Mouse (Mus musculus) embryo, embryonic 10.5 days (tissue): Measurements from ENCODE around the gene Styx.
A peak's percentile ranks its signal among the peaks of the same experiment; 100 is the strongest.
"Not testable (repeated sequence)": the region's sequence is repeated elsewhere in the genome, so short reads cannot be mapped to it uniquely, and the experiment has no call there.

Experiments used
- DNase-seq: peaks from one replicate; pipeline ENCODE4 v3.0.0-alpha.2; 2015; ENCODE audit warnings: low spot score

The Styx gene

DNA sequence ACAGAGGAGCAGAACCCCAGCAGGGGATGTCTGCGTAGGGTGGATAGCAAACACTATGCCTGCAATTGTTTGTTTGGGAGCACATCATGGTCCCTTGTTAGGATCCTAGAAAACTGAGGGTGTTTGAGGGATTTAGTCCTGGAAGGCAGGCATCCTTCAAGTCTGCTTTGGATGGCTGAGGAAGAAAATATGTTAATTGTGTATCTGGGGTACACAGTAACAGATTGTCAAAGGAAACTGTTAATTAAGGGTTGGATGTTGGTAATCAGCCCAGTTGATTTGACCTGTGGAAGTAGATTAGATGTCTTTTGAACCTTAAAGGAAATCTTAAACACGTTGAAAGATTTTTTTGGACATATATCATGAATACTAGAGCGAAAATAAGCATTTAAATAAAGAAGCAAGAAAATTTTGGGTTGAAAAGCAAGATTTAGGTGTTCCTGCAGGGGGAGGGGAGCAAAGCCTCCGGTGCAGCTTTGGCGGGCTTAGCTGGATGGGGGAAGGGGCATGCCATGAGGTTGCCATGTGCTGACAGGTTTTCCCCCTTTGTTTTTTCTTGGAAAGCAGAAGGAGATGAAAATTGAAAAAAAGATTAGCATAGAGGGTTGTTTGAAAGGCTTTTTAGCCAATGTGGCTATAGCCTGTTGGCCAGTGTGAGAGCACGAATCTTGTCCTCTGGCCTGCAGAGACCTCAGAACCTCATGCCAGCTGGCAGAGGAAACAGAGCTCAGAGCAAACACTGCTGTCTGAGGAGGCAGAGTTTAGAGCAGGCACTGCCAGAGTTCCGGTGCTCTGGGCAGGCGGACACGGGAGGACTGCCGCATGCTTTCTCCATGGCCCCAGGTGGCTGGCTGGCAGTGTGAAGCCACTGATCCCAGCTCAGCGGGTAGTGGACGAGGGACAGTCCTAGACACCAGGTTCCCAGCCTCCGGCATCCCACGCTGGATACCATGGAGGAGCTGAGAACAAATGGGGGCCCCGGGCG lies 13.6 kb downstream of the Styx start:
- DNase-seq, result no peak

- DNase-seq, result no peak
Observed at GRCm38 (mm10) chr14:45365196-45365587, 14.3 kb downstream of the Styx start.

DNA sequence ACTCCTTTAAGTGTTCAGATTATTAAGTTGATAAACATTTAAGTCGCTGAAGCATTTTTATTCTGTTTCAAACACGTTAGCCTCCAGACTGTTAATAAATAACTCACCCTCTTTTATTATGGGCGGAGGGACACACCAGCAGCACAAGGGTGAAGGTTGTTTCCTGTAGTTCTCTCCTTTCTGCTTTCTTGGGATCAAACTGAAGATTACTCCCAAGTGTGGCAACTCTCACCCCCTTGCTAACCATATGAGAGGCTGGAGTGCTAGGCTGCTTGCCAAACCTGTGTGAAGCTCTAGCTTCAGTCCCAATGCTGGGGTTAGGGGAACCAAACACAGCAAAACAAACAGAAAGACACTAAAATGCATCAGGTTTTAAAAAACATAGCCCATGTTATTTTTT lies 27.9 kb downstream of the Styx start:
- DNase-seq, result no peak

DNA sequence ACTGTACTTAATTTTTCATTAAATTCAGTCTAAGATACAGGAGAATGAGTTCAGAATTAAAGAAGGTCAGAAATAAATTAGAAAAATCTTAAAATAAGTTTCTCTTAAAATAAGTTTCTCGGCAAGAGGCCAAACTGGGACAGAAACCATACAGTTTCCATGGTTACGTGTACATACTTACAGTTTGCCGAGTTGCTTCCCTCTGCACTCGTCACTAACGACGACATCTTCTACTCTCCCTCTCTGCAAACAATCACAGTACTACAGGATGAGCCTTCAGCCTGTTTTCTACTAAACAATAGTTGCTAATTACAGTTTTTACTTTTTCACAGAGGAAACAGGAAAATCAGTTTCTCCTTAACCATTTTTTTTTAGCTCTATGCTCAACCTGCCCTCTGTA lies 29.9 kb downstream of the Styx start:
- DNase-seq, result no peak

GRCm38 (mm10) chr14:45382912-45383311 lies 32.0 kb downstream of the Styx start:
- DNase-seq, result no peak

- no peak for DNase-seq
Observed at GRCm38 (mm10) chr14:45385596-45385995, 34.7 kb downstream of the Styx start.

GRCm38 (mm10) chr14:45387480-45387879 lies 36.6 kb downstream of the Styx start:
- peak; percentile 26 for DNase-seq

- DNase-seq, result peak; percentile 87
Observed at GRCm38 (mm10) chr14:45388345-45389181, 37.7 kb downstream of the Styx start.

GRCm38 (mm10) chr14:45389194-45389593 lies 38.3 kb downstream of the Styx start:
- DNase-seq, result no peak

DNA sequence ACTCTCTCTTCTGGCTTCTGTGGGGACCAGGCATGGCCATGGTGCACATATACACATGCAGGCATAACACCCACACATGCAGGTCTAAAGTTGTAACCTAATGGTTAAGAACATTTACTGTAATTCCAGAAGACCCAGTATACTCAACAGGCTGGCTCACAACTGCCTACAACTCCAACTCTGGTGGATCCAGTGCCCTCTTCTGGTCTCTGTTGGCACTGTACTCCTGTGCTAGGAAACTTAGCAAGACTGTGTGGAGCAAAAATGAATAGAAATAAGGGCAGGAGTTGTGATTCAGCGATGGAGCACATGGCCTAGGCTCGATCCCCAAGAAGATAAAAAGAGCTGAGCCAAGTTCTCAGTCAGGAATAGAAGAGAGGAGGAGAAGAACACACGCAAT lies 48.9 kb downstream of the Styx start:
- no peak for DNase-seq

DNA sequence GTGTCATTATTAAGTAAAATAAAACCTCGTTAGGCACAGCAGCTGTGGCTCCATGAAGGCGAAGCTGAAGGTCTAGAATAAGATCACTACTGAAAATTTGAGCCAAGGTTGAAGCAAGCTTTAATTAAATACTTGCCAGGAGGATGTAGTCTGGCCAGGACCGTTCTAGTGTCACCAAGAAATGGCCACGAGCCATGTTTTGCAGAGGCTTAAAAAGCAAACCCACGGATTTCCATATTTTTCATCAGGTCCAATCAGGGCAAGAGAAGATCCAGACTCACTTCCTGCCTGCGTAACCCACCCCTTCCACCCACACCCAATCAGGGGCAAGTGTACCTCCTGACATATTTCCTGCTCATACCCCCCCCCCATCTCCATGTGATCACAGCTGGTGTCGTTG lies 52.8 kb downstream of the Styx start:
- DNase-seq, result no peak

GRCm38 (mm10) chr14:45404813-45405212 lies 53.9 kb downstream of the Styx start, which contains the start of gene Gnpnat1:
Gene Gnpnat1 (minus strand): TSS chr14:45404913.
- DNase-seq, result not testable (repeated sequence)

GRCm38 (mm10) chr14:45416265-45416664 lies 65.4 kb downstream of the Styx start:
- no peak for DNase-seq

GRCm38 (mm10) chr14:45418553-45418952 lies 67.7 kb downstream of the Styx start:
- DNase-seq, result no peak

DNA sequence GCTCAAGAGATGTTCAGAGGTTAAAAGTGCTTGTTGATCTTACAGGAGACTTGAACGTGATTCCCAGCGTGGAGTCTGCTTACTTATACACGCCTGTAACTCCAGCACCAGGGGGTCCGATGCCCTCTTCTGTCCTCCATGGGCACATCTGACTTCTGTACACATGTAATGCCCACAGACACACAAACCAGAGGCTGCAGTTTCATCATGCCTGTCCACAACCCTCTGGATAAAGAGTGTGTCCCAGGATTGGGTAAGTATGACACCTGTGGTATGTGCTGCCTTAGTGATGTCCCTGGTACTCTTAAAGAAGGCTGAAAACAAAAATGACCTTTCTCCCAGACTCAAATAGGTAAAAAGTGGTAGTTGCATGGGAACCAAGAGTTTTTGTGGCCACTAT lies 68.4 kb downstream of the Styx start:
- DNase-seq, result no peak

DNA sequence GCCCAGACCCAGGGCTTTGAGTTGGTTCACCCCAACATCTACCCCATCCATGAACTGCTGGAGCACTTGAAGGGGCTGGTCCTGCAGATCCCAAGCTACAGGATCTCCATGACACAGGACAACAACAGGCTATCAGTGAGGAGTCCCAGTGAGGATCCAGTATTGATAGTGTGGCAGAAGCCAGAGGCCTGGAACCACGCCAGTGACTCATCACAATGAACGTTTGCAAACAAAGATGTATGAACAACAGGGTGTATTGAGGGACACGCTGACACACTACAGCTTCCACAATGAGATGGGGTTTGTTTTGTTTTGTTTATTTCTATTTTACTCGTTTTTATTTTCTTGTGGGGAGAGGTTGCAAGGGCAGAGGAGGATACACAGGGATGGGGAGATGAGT lies 71.5 kb downstream of the Styx start:
- DNase-seq, result no peak

- peak; percentile 89 for DNase-seq
Observed at GRCm38 (mm10) chr14:45423220-45423619, 72.3 kb downstream of the Styx start.

GRCm38 (mm10) chr14:45430066-45430842 lies 79.4 kb downstream of the Styx start:
- no peak for DNase-seq

DNA sequence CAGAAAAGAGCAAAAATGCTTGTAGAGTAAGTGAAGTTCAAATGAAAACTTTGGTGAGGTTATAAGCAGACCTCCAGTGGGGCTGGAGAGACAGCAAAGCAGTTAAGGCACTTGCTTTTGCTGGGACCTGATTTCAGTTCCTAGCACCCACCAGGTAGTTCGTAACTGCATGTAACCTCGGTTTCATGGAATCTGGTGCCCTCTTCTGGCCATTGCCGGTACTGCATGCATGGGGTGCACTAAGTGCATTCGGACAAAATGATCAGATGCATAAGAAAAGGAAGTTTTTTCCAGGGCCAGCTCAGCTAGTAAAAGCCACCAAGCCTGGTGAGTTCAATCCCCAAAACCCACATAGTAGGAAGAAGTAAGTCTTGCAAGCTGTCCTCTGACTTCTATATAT lies 81.1 kb downstream of the Styx start:
- no peak for DNase-seq

DNA sequence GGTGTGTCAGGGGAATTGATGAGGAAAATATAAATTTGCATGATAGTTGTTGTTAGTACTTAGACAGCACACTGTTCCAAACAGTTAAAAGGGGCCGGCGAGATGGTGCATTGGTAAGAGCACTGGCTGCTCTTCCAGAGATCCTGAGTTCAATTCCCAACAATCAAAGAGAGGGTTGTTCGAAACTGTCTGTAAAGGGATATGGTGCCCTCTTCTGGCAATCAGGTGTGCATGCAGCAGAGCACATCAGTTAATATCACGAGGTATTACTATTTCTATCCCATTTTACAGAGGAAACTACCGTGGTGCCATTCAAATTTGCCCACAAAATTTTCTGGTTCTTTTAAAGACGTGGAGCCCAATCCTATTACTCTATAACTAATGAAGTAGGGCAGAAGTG lies 83.3 kb downstream of the Styx start:
- DNase-seq, result no peak

GRCm38 (mm10) chr14:45438250-45438930 lies 87.5 kb downstream of the Styx start:
- DNase-seq, result peak; percentile 73

DNA sequence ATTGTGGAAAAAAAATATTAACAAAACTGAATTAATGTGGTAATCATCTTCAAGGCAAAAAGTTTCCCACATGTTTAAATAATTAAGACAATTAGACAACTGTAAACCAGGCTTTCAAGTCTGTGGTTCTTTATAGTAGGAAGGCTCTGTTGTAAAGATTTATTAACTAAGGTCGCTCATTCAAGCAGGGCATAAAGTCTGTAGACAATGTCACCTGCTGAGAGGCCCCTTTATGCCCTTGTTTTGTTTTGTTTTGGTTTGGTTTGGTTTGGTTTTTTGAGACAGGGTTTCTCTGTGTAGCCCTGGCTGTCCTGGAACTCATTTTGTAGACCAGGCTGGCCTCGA lies 88.0 kb downstream of the Styx start:
- no peak for DNase-seq
